Mouse (Mus musculus) left cerebral cortex, postnatal 25 days (tissue): ENCODE data around the gene Jakmip3. TPM values are rescaled to one million over a fixed set of nuclear protein-coding genes. Genes with fewer than 3 reads are reported as not detected.

Source experiments
- DNase-seq, 2 experiments: peaks; one replicate each; pipeline ENCODE4 v3.0.0; 2022; ENCODE audit warnings: low spot score in 2 of 2, mixed read lengths in 1 of 2
- intact Hi-C: fragments of 180-260 bp; cut with DNase I; formaldehyde crosslinking; loops from one replicate; pipeline ENCODE4 v1.15.1; 2025
- total RNA-seq, 2 experiments: library from RNA; stranded (reverse); gene quantifications; 2 replicates each; pipeline ENCODE4 v1.2.3; 2021

Gene Jakmip3
- total RNA-seq, 2 experiments from 2014 or later: 43.0 to 52.4 TPM

GRCm38 (mm10) chr7:139089892-139090874 is 149.7 kb downstream of the Jakmip3 start:
- peak in 1 of 2 experiments; percentile 60 for DNase-seq
- intact Hi-C loops: no loop called here

- intact Hi-C loops: no loop called here
- DNase-seq: no peak
These were observed 151.2 kb downstream of the Jakmip3 start for GRCm38 (mm10) chr7:139091681-139092080.

- DNase-seq: no peak
- intact Hi-C loops: no loop called here
These were observed 152.1 kb downstream of the Jakmip3 start for GRCm38 (mm10) chr7:139092676-139093075.

GRCm38 (mm10) chr7:139093124-139093523 is 152.6 kb downstream of the Jakmip3 start:
- intact Hi-C loops: no loop called here
- peak in 1 of 2 experiments; percentile 72 for DNase-seq

GRCm38 (mm10) chr7:139093781-139094180 is 153.3 kb downstream of the Jakmip3 start:
- intact Hi-C loops: no loop called here
- no peak for DNase-seq

GRCm38 (mm10) chr7:139094761-139095160 is 154.2 kb downstream of the Jakmip3 start:
- intact Hi-C loops: no loop called here

GRCm38 (mm10) chr7:139095282-139095681 is 154.8 kb downstream of the Jakmip3 start:
- DNase-seq: no peak
- intact Hi-C loops: no loop called here

More at GRCm38 (mm10) chr7:139094761-139095160, 154.2 kb downstream of the Jakmip3 start:
- DNase-seq: no peak

GRCm38 (mm10) chr7:139096399-139096798 is 155.9 kb downstream of the Jakmip3 start:
- no peak for DNase-seq
- intact Hi-C loops: no loop called here

- DNase-seq: no peak
- intact Hi-C loops: no loop called here
These were observed 160.1 kb downstream of the Jakmip3 start for GRCm38 (mm10) chr7:139100531-139101095.

GRCm38 (mm10) chr7:139101286-139101804 is 160.8 kb downstream of the Jakmip3 start:
- intact Hi-C loops: no loop called here
- no peak for DNase-seq

- intact Hi-C loops: no loop called here
- peak in 1 of 2 experiments; percentile 54 for DNase-seq
These were observed 161.3 kb downstream of the Jakmip3 start for GRCm38 (mm10) chr7:139101826-139102225.

GRCm38 (mm10) chr7:139103960-139104381 is 163.4 kb downstream of the Jakmip3 start:
- no peak for DNase-seq
- intact Hi-C loops: loop anchor here (1.0 kb wide), 1 partner anchor 36 kb away; no protein-coding TSS in a partner anchor

GRCm38 (mm10) chr7:139105076-139105475 is 164.5 kb downstream of the Jakmip3 start:
- intact Hi-C loops: no loop called here
- DNase-seq: no peak

GRCm38 (mm10) chr7:139105705-139106104 is 165.2 kb downstream of the Jakmip3 start:
- DNase-seq: no peak

GRCm38 (mm10) chr7:139107908-139108650 is 167.5 kb downstream of the Jakmip3 start:
- peak; percentile 56 to 78 for DNase-seq
- intact Hi-C loops: no loop called here

More at GRCm38 (mm10) chr7:139105705-139106104, 165.2 kb downstream of the Jakmip3 start:
- intact Hi-C loops: no loop called here

GRCm38 (mm10) chr7:139119152-139119774 is 178.7 kb downstream of the Jakmip3 start:
- intact Hi-C loops: no loop called here
- DNase-seq: peak; percentile 81 to 88

- DNase-seq: no peak
- intact Hi-C loops: loop anchor here (5.0 to 10.0 kb wide), 3 partner anchors 83 to 355 kb away; no protein-coding TSS in a partner anchor
These were observed 179.2 kb downstream of the Jakmip3 start for GRCm38 (mm10) chr7:139119775-139120153.

- no peak for DNase-seq
- intact Hi-C loops: loop anchor here (10.0 kb wide), 1 partner anchor 349 kb away; no protein-coding TSS in a partner anchor
These were observed 185.4 kb downstream of the Jakmip3 start for GRCm38 (mm10) chr7:139125881-139126280.

GRCm38 (mm10) chr7:139126549-139126948 is 186.0 kb downstream of the Jakmip3 start:
- DNase-seq: peak in 1 of 2 experiments; percentile 39
- intact Hi-C loops: loop anchor here (10.0 kb wide), 1 partner anchor 348 kb away; no protein-coding TSS in a partner anchor
